Mouse (Mus musculus) spleen, adult 10 weeks (tissue): ENCODE data around the gene Aym1. TPM values are rescaled to one million over a fixed set of nuclear protein-coding genes. Genes with fewer than 3 reads are reported as not detected.

Experiments used
- polyA plus RNA-seq: library from polyadenylated mRNA; stranded (reverse); fragments of 350-450 nt; fragmentation: Illumina TruSeq; extraction: RNeasy Lipid Tissue Mini Kit (QIAGEN cat#74804); gene quantifications from one replicate; pipeline ENCODE4 v1.2.3, GENCODE M21; 2015; ENCODE audit warnings: low replicate concordance; ENCODE audit not compliant: insufficient read depth

The Aym1 gene
- polyA plus RNA-seq, result not detected

DNA sequence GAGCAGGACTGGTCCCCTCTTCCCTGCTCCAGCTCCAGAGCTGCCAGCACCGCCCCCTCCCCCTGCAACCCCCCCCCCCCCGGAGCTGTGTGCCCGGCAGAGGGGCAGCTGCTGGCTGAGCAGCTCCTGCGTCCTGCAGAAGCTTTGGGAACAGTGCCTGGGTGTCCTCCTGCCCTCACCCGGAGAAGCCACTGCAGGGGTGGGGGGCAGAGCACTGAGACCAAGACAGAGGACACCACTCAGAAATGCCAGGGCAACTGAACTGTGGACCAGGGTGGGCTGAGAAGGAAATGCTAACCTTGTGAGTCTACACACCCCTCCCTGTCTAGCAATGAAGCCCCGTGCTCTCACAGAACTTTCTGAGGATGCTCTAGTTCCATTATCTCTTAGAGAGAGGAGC is at the start of gene Aym1:
Gene Aym1 (plus strand): TSS at position 109 of the 400 bp plus-strand sequence.

DNA sequence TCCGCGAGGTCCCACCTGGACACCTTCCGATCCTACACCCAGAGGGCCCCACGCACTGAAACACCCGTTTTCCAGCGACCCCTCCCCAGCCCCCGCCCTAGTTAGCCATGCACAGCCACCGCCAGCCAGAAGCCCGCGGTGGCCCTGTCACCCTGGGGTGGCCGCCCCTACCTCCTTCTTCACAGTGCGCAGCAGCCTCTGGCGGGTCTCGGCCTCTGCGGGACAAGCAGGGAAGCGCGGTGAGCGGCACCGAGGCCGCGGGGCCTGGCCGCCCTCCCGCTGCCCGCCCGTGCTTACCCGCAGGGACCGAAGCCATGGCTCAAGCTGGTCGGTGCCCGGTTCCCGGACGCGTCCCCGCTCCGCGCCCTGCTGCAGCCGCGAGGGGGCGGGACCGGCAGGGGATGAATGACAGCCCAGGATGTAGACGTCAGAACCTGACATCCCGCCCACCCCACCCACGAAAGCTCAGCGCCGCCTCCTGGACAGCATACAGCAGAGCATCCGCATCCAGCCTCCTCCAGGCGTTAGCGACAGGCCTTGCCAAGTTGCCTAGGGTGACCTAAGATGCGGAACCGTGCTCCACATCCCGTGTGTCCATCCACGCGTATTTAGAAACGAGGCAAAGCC is 46.6 kb upstream of the Aym1 start, which contains the start of gene Sgsm1:
Gene Sgsm1 (minus strand): TSS at position 410 of the 627 bp plus-strand sequence.

Other genes starting within 250 kb of the Aym1 start
- 7.3 TPM for gene 2900026A02Rik, start 136.1 kb upstream of the Aym1 start, polyA plus RNA-seq
- not detected for gene Tmem211, start 130.4 kb upstream of the Aym1 start, polyA plus RNA-seq
- not detected for gene Sgsm1, start 46.5 kb upstream of the Aym1 start, polyA plus RNA-seq
- gene Wscd2, start 133.0 kb downstream of the Aym1 start, polyA plus RNA-seq, result 0.69 TPM